Mouse (Mus musculus) adrenal gland, postnatal 4 days (tissue): ENCODE data around the gene Nid2. TPM values are rescaled to one million over a fixed set of nuclear protein-coding genes. Genes with fewer than 3 reads are reported as not detected.

Experiments used
- DNase-seq, 2 experiments: peaks; one replicate each; pipeline ENCODE4 v3.0.0; 2021 to 2022; ENCODE audit warnings: low spot score in 2 of 2, mixed read lengths in 2 of 2
- total RNA-seq, 2 experiments: library from RNA; stranded (reverse); gene quantifications; 2 replicates each; pipeline ENCODE4 v1.2.3; 2021

The Nid2 gene
- total RNA-seq, 2 experiments from 2014 or later, result 80.3 to 105 TPM

GRCm38 (mm10) chr14:19839600-19840332 lies 88.7 kb downstream of the Nid2 start:
- peak in 1 of 2 experiments; percentile 35 for DNase-seq

GRCm38 (mm10) chr14:19853471-19853870 lies 102.4 kb downstream of the Nid2 start:
- DNase-seq, result no peak

GRCm38 (mm10) chr14:19858279-19858678 lies 107.2 kb downstream of the Nid2 start:
- DNase-seq, result no peak

- no peak for DNase-seq
Observed at GRCm38 (mm10) chr14:19858808-19859776, 108.0 kb downstream of the Nid2 start.

GRCm38 (mm10) chr14:19860281-19860680 lies 109.2 kb downstream of the Nid2 start:
- DNase-seq, result no peak

Other genes with a start within 250 kb of the Nid2 start
- not detected for gene Gm2244, start 201.3 kb upstream of the Nid2 start, total RNA-seq
- gene Gm2237, start 166.1 kb upstream of the Nid2 start, total RNA-seq, result 1 to 10 TPM; 2.4 to 3.6 TPM
- gene Gm5458, start 148.7 kb upstream of the Nid2 start, total RNA-seq, result not detected
- 10 to 100 TPM; 86.2 to 90.3 TPM for gene Rtraf, start 72.6 kb downstream of the Nid2 start, total RNA-seq
- 10 to 100 TPM; 62.5 to 68.6 TPM for gene Gng2, start 226.4 kb downstream of the Nid2 start, total RNA-seq